1 mouse cellular context compared by ENCODE assay signal in genomic region chr7:137438962-137439361, GRCm38 (mm10).
A peak's percentile ranks its signal among the peaks of the same experiment; 100 is the strongest.
TF ChIP-seq lines count a peak whose summit lies in the region.

No protein-coding gene starts in this region.

TF ChIP-seq in MEL, 35 proteins besides CTCF, POLR2A, EP300 and RAD21:
- 0 out of 2 replicates have a peak, but pooled peaks have one; percentile 37 for TF ChIP-seq TBP (IDR thresholded peaks at IDR 0.05; ENCODE audit: low read depth, low read length)
